Mouse (Mus musculus) urinary bladder, postnatal 14 days (tissue): ENCODE measurements around the gene Slit2.

Source experiments
- DNase-seq: peaks from one replicate; pipeline ENCODE4 v3.0.0; 2021; ENCODE audit warnings: low spot score

The Slit2 gene

DNA sequence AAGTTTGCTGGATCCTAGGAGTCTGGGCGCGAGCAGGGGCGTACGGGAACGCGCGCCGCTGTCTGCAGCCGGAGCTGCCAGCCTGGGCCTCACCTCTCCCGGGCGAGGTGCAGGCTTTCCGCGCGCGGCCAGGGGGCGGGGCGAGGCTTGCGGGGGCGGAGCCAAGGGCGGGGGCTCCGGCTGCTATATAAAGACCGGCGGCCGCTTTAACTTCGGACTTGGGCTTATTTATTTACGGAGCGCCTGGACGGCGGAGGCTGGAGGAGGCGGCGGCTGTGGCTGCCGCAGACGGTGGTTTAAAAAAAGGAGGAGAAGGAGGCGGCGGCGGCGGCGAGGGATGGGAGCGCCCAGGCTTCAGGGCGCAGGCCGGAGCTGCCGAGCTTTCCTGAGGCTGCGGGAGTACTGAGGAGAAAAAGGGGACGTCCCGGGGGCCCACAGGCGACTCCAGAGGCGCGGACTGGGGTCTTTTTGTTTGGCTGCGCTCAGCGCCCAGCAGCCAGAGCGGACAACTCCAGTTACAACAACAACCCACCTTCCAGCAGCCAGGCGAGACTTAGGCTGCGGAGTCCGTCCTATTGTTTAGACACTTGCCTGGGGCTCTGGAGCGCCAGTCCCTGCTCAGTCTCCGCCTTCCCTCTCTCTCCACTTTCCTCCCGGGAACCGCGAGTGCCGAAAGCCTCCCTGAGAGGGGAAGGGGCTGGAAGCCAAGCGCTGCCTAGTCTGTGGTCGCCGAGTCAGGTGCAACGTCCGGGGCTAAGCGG, at the start of gene Slit2:
Gene Slit2 (plus strand): TSS at position 198 of the 761 bp plus-strand sequence.
- DNase-seq, result peak; percentile 87

DNA sequence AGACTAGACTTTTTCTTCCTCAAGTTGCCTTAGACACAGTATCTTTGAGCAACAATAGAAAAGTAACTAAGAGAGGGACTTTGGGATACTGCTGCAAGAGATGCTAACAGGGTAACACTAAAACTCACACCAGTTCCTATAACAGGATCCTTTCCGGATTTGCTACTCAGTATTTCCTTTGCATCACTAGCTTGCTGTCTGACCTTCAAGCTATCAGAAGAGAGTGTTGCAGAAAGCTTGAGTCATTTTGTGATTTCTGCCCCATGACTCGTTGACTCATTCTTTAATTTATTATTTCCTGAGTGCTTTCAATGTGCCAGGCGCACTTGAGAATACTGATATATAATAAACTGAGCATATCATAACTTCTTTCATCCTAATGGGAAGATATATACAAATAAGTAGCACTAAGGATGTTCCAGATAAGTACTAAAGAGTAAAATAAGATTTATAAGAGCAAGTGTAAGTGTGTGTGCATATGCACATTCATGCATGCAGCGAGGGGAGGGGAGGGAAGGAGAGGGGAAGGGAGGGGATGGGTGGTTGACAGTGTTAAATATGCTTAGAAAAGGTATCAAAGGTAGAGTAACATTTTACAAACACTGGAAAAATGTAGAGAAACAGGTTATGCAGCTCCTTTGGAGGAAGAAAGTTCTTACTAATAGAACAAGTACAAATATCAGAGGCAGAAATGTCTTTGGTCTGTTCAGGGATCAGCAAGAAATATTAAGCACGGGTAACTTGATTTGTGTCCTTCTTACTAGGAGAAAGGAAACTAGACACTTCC, 44.2 kb upstream of the Slit2 start:
- DNase-seq, result no peak

DNA sequence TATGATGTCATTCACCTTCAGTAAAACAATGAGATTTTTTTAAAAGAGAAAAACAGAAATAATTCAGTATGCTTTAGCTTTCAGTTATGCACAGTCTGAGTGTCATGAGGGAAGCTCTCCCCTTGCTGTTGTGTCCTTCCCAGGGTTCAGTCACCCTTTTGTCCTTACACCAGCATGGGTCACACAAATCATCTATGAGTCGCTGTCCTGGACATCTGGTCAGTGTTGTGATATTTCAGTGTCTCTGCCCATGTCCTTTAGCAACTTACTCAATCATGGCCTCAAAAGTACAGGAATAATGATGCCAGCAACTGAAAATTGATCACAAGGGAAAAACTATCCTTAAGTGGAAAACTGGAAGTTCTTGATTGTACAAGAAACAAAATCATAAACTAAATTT, 26.5 kb upstream of the Slit2 start:
- no peak for DNase-seq

DNA sequence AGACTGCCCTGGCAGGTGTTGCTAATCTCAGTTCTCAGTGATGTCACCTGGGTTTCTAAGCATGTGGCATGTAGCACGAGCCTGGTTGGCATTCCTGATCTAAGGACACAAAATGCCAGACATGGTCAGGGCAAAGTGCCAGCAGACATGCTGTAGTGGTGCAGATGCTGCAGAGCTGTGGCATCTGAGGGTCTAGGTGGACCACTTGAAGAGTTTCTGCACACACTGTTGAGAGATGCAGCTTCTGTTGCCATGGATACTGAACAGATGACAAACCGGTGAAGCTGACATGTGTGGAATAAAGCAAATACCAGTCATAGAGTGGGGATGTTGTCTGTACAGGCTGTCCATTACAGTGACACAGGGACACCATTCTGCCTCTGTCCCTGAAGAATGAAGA, 7.1 kb upstream of the Slit2 start:
- DNase-seq, result no peak

DNA sequence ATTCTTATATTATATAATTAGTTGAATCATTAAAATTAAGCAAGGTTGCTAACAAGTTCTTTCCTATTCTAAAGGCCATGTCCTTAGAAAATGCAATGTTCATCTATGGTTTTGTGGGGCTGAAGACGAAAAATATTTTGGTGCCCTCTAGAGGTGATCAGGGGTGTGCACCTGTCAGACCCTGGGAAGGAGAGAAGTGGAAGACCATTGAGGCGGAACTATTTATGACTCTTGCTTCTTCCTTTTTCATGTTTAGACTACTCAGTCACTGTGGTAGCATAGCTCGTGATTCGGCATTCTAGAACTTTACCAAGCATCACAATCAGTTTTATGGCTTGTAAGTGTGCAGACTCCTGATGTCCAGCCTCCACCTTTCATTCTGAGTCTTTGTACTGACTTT, 3.6 kb upstream of the Slit2 start:
- DNase-seq, result peak; percentile 18

- DNase-seq, result no peak
These were observed 2.5 kb upstream of the Slit2 start for GRCm38 (mm10) chr5:47980459-47980858.

DNA sequence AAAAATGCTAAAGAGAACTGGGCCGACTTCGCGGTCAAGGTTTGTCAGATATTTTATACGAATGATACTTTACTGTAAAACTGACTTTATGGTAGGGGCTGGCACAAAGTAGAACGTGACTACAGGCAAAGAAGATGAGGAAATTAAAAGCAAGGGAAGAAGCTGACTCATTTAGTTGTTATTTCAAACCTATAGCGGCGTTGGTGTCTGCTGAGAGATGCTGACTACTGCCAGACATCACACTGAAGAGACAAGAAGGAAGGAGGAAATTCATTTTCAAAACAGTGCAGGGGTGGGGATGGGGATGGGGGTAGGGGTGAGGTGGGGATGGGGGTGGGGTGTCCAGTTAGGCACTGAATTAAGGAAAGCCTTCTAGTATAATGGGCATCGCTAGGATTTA, 987 bp upstream of the Slit2 start:
- no peak for DNase-seq

- DNase-seq, result no peak
These were observed 1.0 kb downstream of the Slit2 start for GRCm38 (mm10) chr5:47983746-47984583.

GRCm38 (mm10) chr5:47984584-47985197, 1.8 kb downstream of the Slit2 start:
- no peak for DNase-seq

DNA sequence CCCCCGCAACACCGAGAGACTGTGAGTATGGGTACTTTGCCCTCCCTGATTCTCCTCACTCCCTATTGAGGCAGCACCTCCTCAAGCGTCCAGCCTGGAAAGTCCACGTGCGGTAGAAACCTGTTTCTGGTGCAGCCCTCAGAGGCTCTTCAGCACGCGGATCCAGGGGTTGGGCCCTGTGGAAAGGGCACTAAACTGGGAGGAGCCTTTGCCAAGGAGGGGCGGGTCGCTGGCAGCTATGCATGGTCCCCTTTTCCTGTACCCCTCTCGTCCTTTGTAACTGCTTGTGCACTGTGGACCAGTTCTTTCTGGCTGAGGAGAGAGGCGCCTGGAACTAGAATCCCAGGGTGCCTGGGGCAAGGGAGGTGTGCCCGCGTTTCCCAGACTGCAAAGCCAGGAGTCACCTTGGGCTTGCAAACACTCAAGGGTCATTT, 2.3 kb downstream of the Slit2 start:
- DNase-seq, result peak; percentile 8

DNA sequence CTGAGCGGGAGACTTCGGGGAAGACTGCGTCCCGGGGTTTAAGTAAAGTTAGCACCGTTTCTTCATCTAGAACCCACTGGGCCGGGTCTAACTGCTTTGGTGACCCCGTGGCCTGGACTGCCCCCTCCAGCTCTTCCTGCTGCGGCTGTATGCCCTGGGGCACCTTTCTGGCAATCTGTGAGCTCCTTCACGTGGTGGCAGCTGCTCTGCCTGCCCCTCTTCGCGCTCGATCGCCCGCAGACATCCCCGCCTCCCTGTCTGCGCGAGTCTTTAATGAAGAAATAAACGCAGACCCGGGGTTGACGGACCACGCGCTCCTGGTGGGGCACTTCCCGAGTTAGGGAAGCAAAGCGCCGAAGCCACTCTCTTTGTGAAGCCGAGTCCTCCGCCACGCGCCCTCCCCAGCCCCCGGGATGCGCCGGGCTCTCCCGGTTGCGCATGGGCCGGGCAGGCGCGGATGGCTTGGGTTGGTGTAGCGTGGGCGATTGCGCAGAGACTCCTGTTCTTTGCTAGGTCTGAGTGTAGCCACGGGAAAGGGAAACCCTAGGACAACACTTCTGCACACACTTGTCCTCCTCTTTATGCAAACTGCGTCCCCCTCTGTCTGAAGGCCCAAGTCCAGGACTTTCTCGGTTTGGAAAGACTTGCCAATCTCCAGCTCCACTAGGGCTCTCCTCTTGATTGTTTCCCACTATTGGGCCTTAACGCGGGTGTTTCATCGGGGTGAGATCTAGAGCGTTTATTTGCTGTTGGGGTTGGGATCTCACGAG, 3.1 kb downstream of the Slit2 start:
- peak; percentile 4 for DNase-seq

DNA sequence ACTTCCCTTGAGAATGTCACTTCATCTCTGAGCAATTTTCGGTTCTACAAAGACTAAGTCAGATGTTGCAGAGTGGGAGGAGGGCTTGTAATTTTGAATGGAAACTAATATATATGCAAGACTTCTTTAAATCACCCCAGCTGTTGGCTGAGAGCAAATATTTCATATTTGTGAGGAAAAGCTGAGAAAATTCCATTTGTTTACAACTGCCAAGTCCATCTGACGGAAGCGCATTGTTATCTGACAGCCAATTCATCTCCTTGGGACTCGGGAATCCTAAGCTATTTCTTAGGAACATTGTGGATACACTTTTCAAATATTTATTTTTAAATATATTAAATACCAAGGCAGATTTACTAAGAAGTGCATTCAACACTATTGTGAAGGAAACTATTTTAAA, 8.0 kb downstream of the Slit2 start:
- DNase-seq, result no peak

DNA sequence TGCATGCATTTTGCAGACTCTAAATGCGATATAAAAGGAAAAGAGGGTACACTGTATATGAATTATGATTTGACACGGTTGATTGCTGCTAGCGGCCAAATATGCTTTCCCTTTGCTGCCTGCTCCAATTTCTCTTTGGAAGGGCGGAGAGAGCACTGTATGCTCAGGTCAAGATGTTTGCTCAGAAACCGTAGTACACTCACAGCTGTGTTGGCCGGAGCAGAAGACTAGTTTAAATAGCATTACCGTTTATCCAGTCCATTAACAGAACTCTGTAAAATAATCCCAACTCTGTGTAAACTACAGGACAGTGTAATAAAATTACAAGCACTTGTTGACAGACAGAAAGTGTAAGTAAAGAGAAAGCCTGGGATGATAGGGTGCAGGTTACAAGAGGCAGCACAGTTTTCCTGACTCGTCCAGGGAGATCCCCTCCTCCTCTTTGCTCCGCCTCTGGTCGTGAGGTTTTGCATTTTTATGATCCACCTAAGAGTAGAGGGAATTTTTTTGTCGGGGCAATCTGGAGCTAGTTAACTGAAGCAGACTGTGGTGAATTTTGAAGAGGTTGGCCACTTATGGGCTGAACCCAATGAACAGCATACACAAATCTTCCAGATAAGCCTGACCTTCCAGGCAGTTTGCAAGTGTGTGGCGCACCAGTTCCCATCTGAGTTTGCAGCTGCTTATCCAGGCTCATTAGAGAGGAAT, 20.9 kb downstream of the Slit2 start:
- no peak for DNase-seq

GRCm38 (mm10) chr5:48005533-48005932, 22.6 kb downstream of the Slit2 start:
- DNase-seq, result no peak

DNA sequence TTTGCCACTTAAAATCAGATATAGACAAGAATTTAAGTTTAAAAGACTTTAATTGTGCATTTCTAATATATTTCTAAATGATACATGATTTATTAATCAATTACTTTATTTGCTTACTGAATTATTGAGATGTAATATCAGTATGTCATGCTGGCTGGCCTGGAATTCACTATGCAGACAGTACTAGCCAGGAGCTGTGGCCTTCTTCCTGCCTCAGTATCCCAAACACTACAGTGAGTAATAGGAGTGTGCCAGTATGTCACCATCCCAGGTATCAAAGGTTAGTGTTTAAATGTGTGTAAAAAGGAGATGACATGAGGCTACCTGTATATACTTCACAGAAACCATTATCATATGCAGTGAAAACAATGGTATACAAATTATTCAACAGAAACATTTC, 23.1 kb downstream of the Slit2 start:
- DNase-seq, result no peak

GRCm38 (mm10) chr5:48023441-48023840, 40.5 kb downstream of the Slit2 start:
- DNase-seq, result no peak

DNA sequence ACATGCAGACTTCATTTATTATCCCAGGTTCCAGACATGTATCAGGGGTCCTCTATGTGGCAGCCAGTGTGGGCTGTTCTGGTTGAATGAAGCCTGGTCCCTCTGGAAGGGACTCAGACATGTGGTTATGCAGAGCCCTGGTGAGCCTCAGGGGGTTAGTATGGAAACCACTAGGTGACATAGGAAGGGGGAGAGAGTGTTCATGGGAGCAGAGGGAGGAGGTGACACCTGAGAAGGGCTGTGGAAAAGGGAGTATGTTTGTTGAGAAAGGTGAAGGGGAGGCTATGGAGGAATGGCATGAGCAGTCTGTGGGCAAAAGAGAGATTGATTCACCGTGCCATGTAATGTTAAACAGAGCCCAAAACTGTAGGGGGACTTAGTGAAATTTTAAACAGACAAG, 51.9 kb downstream of the Slit2 start:
- DNase-seq, result no peak

GRCm38 (mm10) chr5:48038033-48038432, 55.1 kb downstream of the Slit2 start:
- peak; percentile 18 for DNase-seq

GRCm38 (mm10) chr5:48048986-48049751, 66.2 kb downstream of the Slit2 start:
- DNase-seq, result no peak
